Mouse (Mus musculus) heart, postnatal 0 days (tissue): ENCODE results near the gene Pitpnm1.

Experiments
- CTCF ChIP-seq: IDR thresholded peaks from 2 replicates; pipeline ENCODE4 v1.5.1; 2016; ENCODE audit warnings: antibody characterized with exemption, control low read depth, low read depth
- EP300 ChIP-seq: IDR thresholded peaks from 2 replicates; pipeline ENCODE4 v1.6.1; 2016; ENCODE audit warnings: antibody characterized with exemption, low read depth

DNA sequence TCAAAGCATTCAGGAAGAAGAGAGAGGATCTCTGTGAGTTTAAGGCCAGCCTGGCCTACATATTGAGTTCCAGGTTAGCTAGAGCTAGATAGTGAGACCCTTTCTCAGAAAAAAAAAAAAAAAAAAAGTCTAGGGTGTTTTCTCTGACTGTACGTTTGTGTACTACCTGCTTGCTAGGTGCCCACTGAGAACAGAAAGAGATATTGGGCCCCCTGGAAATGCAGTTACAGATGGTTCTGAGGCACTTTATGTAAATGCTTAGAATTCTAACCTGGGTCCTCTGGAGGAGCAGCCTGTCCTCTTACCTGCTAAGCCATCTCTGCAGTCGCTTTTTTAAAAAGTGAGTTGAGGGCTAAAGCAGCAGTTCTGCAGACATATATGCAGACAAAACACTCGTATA lies 4.0 kb upstream of the Pitpnm1 start:
- no peak for TF ChIP-seq CTCF
- TF ChIP-seq EP300, result no peak
